Mouse (Mus musculus): ENCODE data around the gene Plac9a. TPM values are rescaled to one million over a fixed set of nuclear protein-coding genes. Genes with fewer than 3 reads are reported as not detected.

Gene Plac9a
- total and polyA plus RNA-seq, 2 experiments from 2014 or later: 0.41 TPM; not detected in 1

DNA sequence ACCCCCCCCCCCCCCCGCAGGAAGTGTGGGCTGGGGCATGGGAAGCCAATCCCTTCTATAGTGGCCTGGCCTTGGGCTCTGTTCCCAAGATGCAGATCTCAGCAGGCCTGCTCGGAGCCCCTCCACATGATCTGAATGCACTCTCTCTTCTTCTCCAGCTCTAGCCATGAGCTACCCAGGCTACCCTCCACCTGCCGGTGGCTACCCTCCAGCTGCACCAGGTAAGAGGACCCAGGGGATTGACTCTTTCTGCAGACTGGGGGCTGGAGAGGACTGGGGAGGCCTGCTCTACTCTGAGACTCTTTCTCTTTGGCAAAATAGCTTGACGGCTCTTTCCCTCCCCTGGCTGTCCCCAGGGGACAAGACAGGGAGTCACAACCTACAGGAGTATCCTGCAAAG, 34.2 kb downstream of the Plac9a start:
- no peak overlapping the region for H3K27ac ChIP-seq
- no peak for TF ChIP-seq CTCF (IDR thresholded peaks at IDR 0.05; ENCODE audit: low read depth)
- H3K9me3 ChIP-seq (ENCODE audit: low read length): no peaks in the 10 kb centered on the region
- no peaks in the 10 kb centered on the region for H3K27me3 ChIP-seq (ENCODE audit: insufficient read depth, low read length)
- no peak for DNase-seq (ENCODE audit: low spot score)
- no peak overlapping the region for H3K4me2 ChIP-seq (ENCODE audit: low read depth, low read length)
- ATAC-seq: no peak
- H3K4me1 ChIP-seq (ENCODE audit: insufficient read depth, low read length): no peaks in the 10 kb centered on the region
- H3K9ac ChIP-seq (replicated peaks; ENCODE audit: low read length): no peak overlapping the region
- WGBS: 63% methylated on average over 3 of the region's 4 CpGs
- no peak overlapping the region for H3K4me3 ChIP-seq (ENCODE audit: low read length)
- H3K36me3 ChIP-seq (ENCODE audit: insufficient read depth, low read length): no peaks in the 10 kb centered on the region

DNA sequence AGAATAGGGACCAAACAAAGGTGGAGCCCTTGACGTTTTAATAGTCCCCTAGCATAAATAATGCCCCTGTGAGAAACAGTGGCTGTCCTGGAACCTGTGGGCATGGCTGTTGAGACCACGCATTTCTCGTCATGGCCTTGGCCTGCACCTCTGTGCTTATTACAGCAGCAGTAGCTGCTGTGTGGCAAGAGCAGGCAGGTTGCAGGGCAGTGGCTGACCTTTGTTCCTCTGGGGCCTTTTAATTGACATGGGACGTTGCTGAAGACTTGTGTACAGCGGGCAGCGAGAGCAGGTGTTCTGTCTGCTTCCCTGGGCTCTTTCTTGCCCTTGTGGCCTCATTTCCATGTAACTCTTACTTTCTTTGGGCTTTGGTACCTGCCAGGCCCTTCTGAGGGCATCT, 35.1 kb downstream of the Plac9a start:
- Histone ChIP-seq H3K27ac (no peak overlapping the region), H3K4me1 (ENCODE audit: insufficient read depth, low read length) (no peaks in the 10 kb centered on the region), H3K4me2 (ENCODE audit: low read depth, low read length) (no peak overlapping the region), H3K27me3 (ENCODE audit: insufficient read depth, low read length) (no peaks in the 10 kb centered on the region), H3K36me3 (ENCODE audit: insufficient read depth, low read length) (no peaks in the 10 kb centered on the region), H3K9me3 (ENCODE audit: low read length) (no peaks in the 10 kb centered on the region), H3K4me3 (ENCODE audit: low read length) (no peak overlapping the region), H3K9ac (replicated peaks; ENCODE audit: low read length) (no peak overlapping the region)
- WGBS: 77% methylated on average over 6 of the region's 6 CpGs
- ATAC-seq (no peak), DNase-seq (ENCODE audit: low spot score) (no peak)
- TF ChIP-seq CTCF (IDR thresholded peaks at IDR 0.05; ENCODE audit: low read depth): no peak

GRCm38 (mm10) chr14:25866832-25867231, 36.1 kb downstream of the Plac9a start:
- Histone ChIP-seq H3K36me3 (ENCODE audit: insufficient read depth, low read length) (no peaks in the 10 kb centered on the region), H3K9me3 (ENCODE audit: low read length) (no peaks in the 10 kb centered on the region), H3K9ac (replicated peaks; ENCODE audit: low read length) (no peak overlapping the region), H3K4me3 (ENCODE audit: low read length) (no peak overlapping the region), H3K4me1 (ENCODE audit: insufficient read depth, low read length) (no peaks in the 10 kb centered on the region), H3K27ac (no peak overlapping the region), H3K27me3 (ENCODE audit: insufficient read depth, low read length) (no peaks in the 10 kb centered on the region), H3K4me2 (ENCODE audit: low read depth, low read length) (no peak overlapping the region)
- 81% methylated on average over 11 of the region's 11 CpGs for WGBS
- DNase-seq (ENCODE audit: low spot score) (no peak), ATAC-seq (no peak)
- TF ChIP-seq CTCF (IDR thresholded peaks at IDR 0.05; ENCODE audit: low read depth): no peak

DNA sequence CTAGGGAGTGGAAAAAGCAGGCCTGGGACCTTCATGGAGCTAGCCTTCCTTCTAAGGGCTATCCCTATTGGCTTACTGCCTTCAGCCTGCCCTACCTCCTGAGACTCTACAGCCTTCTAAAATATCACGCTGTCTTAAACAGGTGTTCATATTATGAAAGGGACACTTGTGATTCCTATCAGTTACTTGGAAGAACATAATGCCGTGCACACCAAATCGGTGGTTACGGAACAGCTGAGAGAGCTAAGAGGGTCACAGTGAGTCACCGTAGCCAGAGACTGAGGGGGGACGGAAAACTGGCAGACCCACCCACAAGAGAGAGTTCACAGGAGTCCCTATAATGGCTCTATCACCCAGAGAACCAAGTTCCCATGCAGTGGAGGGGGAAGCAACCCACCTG, 36.5 kb downstream of the Plac9a start:
- no peaks in the 10 kb centered on the region for H3K4me1 ChIP-seq (ENCODE audit: insufficient read depth, low read length)
- no peak overlapping the region for H3K9ac ChIP-seq (replicated peaks; ENCODE audit: low read length)
- 89% methylated on average over 6 of the region's 6 CpGs for WGBS
- no peak overlapping the region for H3K27ac ChIP-seq
- H3K9me3 ChIP-seq (ENCODE audit: low read length): no peaks in the 10 kb centered on the region
- no peak for DNase-seq (ENCODE audit: low spot score)
- ATAC-seq: no peak
- H3K36me3 ChIP-seq (ENCODE audit: insufficient read depth, low read length): no peaks in the 10 kb centered on the region
- H3K4me2 ChIP-seq (ENCODE audit: low read depth, low read length): no peak overlapping the region
- no peaks in the 10 kb centered on the region for H3K27me3 ChIP-seq (ENCODE audit: insufficient read depth, low read length)
- no peak overlapping the region for H3K4me3 ChIP-seq (ENCODE audit: low read length)
- TF ChIP-seq CTCF (IDR thresholded peaks at IDR 0.05; ENCODE audit: low read depth): no peak

- no peaks in the 10 kb centered on the region for H3K36me3 ChIP-seq (ENCODE audit: insufficient read depth, low read length)
- H3K4me3 ChIP-seq (ENCODE audit: low read length): no peak overlapping the region
- H3K4me2 ChIP-seq (ENCODE audit: low read depth, low read length): no peak overlapping the region
- ATAC-seq (no peak), DNase-seq (ENCODE audit: low spot score) (no peak)
- 90% methylated on average over 5 of the region's 5 CpGs for WGBS
- H3K27ac ChIP-seq: no peak overlapping the region
- H3K9ac ChIP-seq (replicated peaks; ENCODE audit: low read length): no peak overlapping the region
- no peaks in the 10 kb centered on the region for H3K4me1 ChIP-seq (ENCODE audit: insufficient read depth, low read length)
- no peak for TF ChIP-seq CTCF (IDR thresholded peaks at IDR 0.05; ENCODE audit: low read depth)
- H3K9me3 ChIP-seq (ENCODE audit: low read length): no peaks in the 10 kb centered on the region
- no peaks in the 10 kb centered on the region for H3K27me3 ChIP-seq (ENCODE audit: insufficient read depth, low read length)
Measured at GRCm38 (mm10) chr14:25865251-25865650, 37.6 kb downstream of the Plac9a start.

- H3K36me3 ChIP-seq (ENCODE audit: insufficient read depth, low read length): no peaks in the 10 kb centered on the region
- H3K4me1 ChIP-seq (ENCODE audit: insufficient read depth, low read length): no peaks in the 10 kb centered on the region
- H3K9ac ChIP-seq (replicated peaks; ENCODE audit: low read length): no peak overlapping the region
- TF ChIP-seq CTCF (IDR thresholded peaks at IDR 0.05; ENCODE audit: low read depth): no peak
- 94% methylated on average over 2 of the region's 2 CpGs for WGBS
- DNase-seq (ENCODE audit: low spot score): no peak
- ATAC-seq: no peak
- no peak overlapping the region for H3K27ac ChIP-seq
- H3K4me2 ChIP-seq (ENCODE audit: low read depth, low read length): no peak overlapping the region
- H3K4me3 ChIP-seq (ENCODE audit: low read length): no peak overlapping the region
- H3K27me3 ChIP-seq (ENCODE audit: insufficient read depth, low read length): no peaks in the 10 kb centered on the region
- no peaks in the 10 kb centered on the region for H3K9me3 ChIP-seq (ENCODE audit: low read length)
Measured at GRCm38 (mm10) chr14:25863721-25864120, 39.2 kb downstream of the Plac9a start.

DNA sequence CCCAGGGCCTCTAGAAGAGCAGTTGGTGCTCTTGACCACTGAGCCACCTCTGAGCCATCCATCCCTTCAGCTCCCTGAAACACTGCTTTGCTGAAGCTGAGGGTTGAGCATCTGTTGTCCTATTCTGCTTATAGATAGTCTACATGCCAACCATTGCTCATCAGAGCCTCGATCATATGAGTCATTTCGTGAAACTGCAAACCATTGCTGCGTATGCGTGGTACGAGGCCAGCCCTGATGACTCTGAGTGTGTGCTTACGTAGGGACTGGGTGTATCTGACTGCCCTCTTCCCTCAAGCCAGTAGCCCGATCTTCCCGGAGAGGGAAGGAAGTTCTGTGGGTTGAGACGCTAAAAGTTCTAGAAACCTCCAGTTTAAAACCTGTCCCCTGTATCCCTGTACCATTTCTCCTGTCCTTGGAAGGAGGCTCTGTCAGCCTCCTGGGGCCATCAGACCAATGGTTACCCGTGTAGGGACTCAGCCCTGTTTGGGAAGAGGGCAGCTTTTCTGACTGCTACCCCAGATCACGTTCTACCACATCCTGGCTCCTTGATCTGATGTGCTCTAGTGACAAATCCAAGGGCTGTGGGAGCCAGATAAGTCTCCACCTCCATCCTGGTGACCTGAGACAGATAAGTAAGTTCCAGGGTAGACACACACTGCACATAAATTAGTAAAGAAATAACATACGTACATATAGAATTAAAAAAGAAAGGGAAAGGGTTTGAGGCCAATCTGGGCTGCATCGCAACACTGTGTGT, 40.9 kb downstream of the Plac9a start:
- Histone ChIP-seq H3K4me3 (ENCODE audit: low read length) (no peak overlapping the region), H3K9me3 (ENCODE audit: low read length) (no peaks in the 10 kb centered on the region), H3K27ac (no peak overlapping the region), H3K4me2 (ENCODE audit: low read depth, low read length) (no peak overlapping the region), H3K27me3 (ENCODE audit: insufficient read depth, low read length) (no peaks in the 10 kb centered on the region), H3K36me3 (ENCODE audit: insufficient read depth, low read length) (no peaks in the 10 kb centered on the region), H3K4me1 (ENCODE audit: insufficient read depth, low read length) (no peaks in the 10 kb centered on the region), H3K9ac (replicated peaks; ENCODE audit: low read length) (no peak overlapping the region)
- ATAC-seq: no peak
- 91% methylated on average over 13 of the region's 13 CpGs for WGBS
- no peak for TF ChIP-seq CTCF (IDR thresholded peaks at IDR 0.05; ENCODE audit: low read depth)
- no peak for DNase-seq (ENCODE audit: low spot score)
